Mouse (Mus musculus): Measurements from ENCODE around the gene Gch1. TPM values are rescaled to one million over a fixed set of nuclear protein-coding genes. Genes with fewer than 3 reads are reported as not detected.
"Not testable (repeated sequence)": the region's sequence is repeated elsewhere in the genome, so short reads cannot be mapped to it uniquely, and the experiment has no call there.

The Gch1 gene
- polyA plus RNA-seq, 1 experiment from 2014 or later: 3.0 TPM

GRCm38 (mm10) chr14:47138853-47139252 is 50.4 kb downstream of the Gch1 start:
- Histone ChIP-seq H3K27me3 (no peaks in the 10 kb centered on the region), H3K27ac (no peak overlapping the region), H3K9ac (no peak overlapping the region), H3K36me3 (no peaks in the 10 kb centered on the region), H3K4me3 (no peak overlapping the region), H3K4me2 (no peak overlapping the region), H3K9me3 (no peaks in the 10 kb centered on the region), H3K4me1 (replicated peaks) (no peaks in the 10 kb centered on the region)
- ATAC-seq (ENCODE audit: low FRiP score): no peak
- WGBS: 78% methylated on average over 3 of the region's 3 CpGs

DNA sequence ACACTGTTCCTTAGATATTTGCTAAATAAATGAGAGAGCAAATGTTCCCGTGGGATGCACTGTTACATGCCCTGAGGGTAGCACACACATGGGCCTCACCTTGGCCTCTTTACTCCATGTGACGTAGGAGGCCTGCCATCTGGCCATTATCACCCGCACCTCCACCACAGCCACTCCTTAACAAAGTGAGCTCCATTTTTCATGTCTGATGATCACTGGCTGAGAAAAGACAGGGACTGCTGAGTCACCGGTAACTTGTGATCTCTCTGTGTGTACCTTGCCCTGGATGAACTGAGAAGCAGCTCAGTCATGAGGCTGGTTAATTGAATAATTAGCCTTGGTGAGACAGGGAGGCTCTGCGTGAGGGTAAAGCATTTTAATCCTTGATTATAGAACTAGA is 52.6 kb downstream of the Gch1 start:
- H3K36me3 ChIP-seq: no peaks in the 10 kb centered on the region
- no peaks in the 10 kb centered on the region for H3K4me1 ChIP-seq (replicated peaks)
- no peak overlapping the region for H3K4me2 ChIP-seq
- no peak overlapping the region for H3K9ac ChIP-seq
- no peaks in the 10 kb centered on the region for H3K9me3 ChIP-seq
- no peak overlapping the region for H3K4me3 ChIP-seq
- ATAC-seq (ENCODE audit: low FRiP score): no peak
- H3K27me3 ChIP-seq: no peaks in the 10 kb centered on the region
- H3K27ac ChIP-seq: no peak overlapping the region
- 73% methylated on average over 5 of the region's 5 CpGs for WGBS

DNA sequence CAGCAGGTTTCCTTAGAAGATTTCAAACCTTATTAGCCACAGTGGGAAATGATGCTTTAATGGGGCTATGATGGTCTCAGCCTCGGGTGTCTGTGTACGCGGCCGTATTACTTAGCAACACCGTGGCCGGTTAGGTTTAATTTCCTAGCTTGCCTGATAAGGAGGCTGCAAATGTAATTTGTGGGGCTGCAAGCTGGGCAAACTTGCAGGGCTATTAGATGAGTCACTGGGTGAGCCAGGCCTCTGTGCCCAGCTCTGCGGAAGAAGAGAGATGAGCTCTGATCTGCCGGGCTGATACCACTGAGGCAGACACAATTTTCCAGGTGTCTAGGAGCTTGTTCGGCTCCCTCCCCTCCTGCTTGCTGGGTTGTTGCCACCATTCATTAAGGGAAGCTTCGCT is 55.3 kb downstream of the Gch1 start:
- H3K4me1 ChIP-seq (replicated peaks): no peaks in the 10 kb centered on the region
- H3K27me3 ChIP-seq: no peaks in the 10 kb centered on the region
- no peak overlapping the region for H3K4me2 ChIP-seq
- H3K9ac ChIP-seq: no peak overlapping the region
- peak; percentile 62; the same call in 1 of the 2 replicates for ATAC-seq (ENCODE audit: low FRiP score)
- H3K27ac ChIP-seq: peak overlapping the region; percentile 40; the same call in 1 of the 2 replicates
- WGBS: 69% methylated on average over 10 of the region's 10 CpGs
- no peaks in the 10 kb centered on the region for H3K36me3 ChIP-seq
- H3K9me3 ChIP-seq: no peaks in the 10 kb centered on the region
- no peak overlapping the region for H3K4me3 ChIP-seq

- 93% methylated on average over 5 of the region's 5 CpGs for WGBS
Measured at GRCm38 (mm10) chr14:47127987-47128386, 61.2 kb downstream of the Gch1 start.

GRCm38 (mm10) chr14:47117522-47117921 is 71.7 kb downstream of the Gch1 start:
- Histone ChIP-seq H3K4me3 (no peak overlapping the region), H3K27ac (no peak overlapping the region), H3K9ac (no peak overlapping the region), H3K36me3 (no peaks in the 10 kb centered on the region), H3K27me3 (no peaks in the 10 kb centered on the region), H3K4me1 (replicated peaks) (no peaks in the 10 kb centered on the region), H3K4me2 (no peak overlapping the region), H3K9me3 (no peaks in the 10 kb centered on the region)
- WGBS: 79% methylated on average over 7 of the region's 7 CpGs
- no peak for ATAC-seq (ENCODE audit: low FRiP score)

More at GRCm38 (mm10) chr14:47127987-47128386, 61.2 kb downstream of the Gch1 start:
- Histone ChIP-seq H3K27ac (no peak overlapping the region), H3K9me3 (0 out of 2 replicates have a peak, but pooled peaks cover under 1% of the 10 kb centered on the region), H3K9ac (no peak overlapping the region), H3K4me3 (no peak overlapping the region), H3K27me3 (no peaks in the 10 kb centered on the region), H3K4me1 (replicated peaks) (no peaks in the 10 kb centered on the region), H3K36me3 (no peaks in the 10 kb centered on the region), H3K4me2 (no peak overlapping the region)
- no peak for ATAC-seq (ENCODE audit: low FRiP score)

DNA sequence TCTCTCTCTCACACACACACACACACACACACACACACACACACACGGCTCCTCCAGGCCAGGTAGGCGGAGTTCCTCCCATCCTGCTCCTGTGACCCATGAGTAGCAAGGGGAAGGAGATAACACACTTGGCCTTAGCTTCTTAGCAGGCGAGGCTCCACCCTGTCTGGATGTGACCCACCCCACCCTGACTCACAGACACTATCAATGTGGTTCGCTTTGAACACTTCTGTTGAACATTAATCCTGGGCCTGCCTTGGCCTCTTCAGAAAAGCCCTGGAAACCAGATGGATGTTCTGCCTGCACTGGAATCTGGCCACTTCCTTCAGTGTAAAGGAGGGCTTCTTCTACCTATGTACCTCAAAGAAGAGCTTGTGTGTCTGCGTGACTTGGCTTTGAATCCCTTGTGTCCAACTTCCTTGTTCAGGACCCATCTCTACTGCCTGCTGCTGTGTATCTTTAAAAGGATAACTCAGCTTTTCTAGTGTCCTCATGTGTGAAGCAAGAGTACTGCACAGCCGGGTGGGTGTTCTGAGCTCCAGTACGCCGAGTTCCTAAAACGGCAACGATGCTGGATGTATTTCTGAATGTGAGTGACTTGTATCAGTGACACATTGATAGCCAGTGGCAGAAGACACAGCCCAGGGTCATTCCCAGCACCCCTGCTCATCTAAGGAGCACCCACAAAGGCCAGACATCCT is 73.0 kb downstream of the Gch1 start:
- Histone ChIP-seq H3K9ac (no peak overlapping the region), H3K27me3 (no peaks in the 10 kb centered on the region), H3K4me2 (no peak overlapping the region), H3K27ac (no peak overlapping the region), H3K36me3 (no peaks in the 10 kb centered on the region), H3K4me3 (no peak overlapping the region), H3K4me1 (replicated peaks) (no peaks in the 10 kb centered on the region), H3K9me3 (no peaks in the 10 kb centered on the region)
- no peak for ATAC-seq (ENCODE audit: low FRiP score)
- 86% methylated on average over 9 of the region's 10 CpGs for WGBS

DNA sequence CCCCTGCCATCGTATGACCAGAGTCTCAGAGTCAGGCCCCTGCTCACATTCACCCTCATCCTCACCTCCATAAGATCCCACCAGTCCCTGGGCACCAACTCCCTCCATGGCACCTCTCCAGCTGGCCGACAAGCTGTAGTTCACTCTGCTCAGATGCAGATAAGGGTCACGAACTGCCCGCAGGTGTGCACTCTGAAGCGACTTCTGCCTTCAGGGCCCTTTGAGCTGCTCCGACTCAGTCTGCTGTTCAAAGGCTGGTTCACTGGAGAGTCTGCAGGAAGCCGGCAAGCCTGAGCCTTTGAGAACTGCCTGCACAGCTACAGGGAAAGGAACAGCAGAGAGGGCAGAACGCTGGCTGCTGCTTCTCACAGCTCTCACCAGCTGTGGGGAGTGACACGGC is 74.1 kb downstream of the Gch1 start:
- no peak for ATAC-seq (ENCODE audit: low FRiP score)
- Histone ChIP-seq H3K9ac (no peak overlapping the region), H3K36me3 (no peaks in the 10 kb centered on the region), H3K27ac (no peak overlapping the region), H3K4me1 (replicated peaks) (no peaks in the 10 kb centered on the region), H3K4me2 (no peak overlapping the region), H3K4me3 (no peak overlapping the region), H3K27me3 (no peaks in the 10 kb centered on the region), H3K9me3 (no peaks in the 10 kb centered on the region)
- 68% methylated on average over 9 of the region's 9 CpGs for WGBS

- H3K9ac ChIP-seq: no peak overlapping the region
- H3K4me1 ChIP-seq (replicated peaks): no peaks in the 10 kb centered on the region
- no peaks in the 10 kb centered on the region for H3K36me3 ChIP-seq
- 49% methylated on average over 9 of the region's 9 CpGs for WGBS
- H3K27me3 ChIP-seq: no peaks in the 10 kb centered on the region
- no peak overlapping the region for H3K27ac ChIP-seq
- H3K4me2 ChIP-seq: no peak overlapping the region
- ATAC-seq (ENCODE audit: low FRiP score): no peak
- H3K9me3 ChIP-seq: no peaks in the 10 kb centered on the region
- no peak overlapping the region for H3K4me3 ChIP-seq
Measured at GRCm38 (mm10) chr14:47111341-47111740, 77.9 kb downstream of the Gch1 start.

DNA sequence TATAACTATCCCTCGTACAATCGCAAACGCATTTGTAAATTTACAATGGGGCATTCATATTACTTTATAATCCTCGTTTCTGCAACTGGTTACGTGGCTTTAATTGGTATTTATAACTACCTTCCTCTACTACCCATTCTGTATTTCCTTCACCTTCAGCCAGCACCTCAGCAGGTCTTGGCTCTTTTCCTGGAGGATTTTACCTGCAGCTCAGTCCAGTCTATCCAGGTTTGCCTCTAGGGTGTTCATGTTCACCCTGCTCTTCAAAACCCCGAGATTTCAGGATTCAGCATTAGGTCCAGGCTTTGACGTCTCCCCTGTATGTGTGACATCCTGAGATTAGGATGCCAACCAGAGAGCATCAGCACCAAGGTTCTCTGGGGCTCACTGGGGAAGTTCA is 78.8 kb downstream of the Gch1 start:
- 89% methylated on average over 7 of the region's 7 CpGs for WGBS
- not testable (repeated sequence) for H3K4me2 ChIP-seq; H3K36me3 ChIP-seq; H3K4me3 ChIP-seq; H3K27me3 ChIP-seq; H3K9ac ChIP-seq; H3K9me3 ChIP-seq; H3K4me1 ChIP-seq (replicated peaks); ATAC-seq (ENCODE audit: low FRiP score); H3K27ac ChIP-seq

DNA sequence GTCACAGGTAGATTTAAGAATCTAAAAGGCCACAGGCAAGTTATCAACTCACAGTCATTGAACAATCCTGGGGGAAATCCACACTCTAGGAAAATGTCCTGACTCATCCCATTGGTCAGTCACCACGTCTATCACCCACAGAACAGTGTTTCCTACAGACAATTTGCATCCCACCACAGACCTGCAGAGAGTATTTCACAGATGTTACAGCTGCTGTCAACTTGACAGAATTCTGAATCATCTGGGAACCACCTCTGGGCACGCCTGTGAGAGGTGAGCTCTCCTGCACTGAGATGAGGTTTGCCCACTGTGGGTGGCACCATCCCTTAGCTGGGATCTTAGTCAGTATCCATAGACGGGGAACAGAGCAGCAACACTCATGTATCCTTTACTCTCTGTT is 81.8 kb downstream of the Gch1 start:
- H3K4me1 ChIP-seq (replicated peaks): peaks cover 5% of the 10 kb centered on the region; the same call in 1 of the 2 replicates
- 87% methylated on average over 3 of the region's 3 CpGs for WGBS

DNA sequence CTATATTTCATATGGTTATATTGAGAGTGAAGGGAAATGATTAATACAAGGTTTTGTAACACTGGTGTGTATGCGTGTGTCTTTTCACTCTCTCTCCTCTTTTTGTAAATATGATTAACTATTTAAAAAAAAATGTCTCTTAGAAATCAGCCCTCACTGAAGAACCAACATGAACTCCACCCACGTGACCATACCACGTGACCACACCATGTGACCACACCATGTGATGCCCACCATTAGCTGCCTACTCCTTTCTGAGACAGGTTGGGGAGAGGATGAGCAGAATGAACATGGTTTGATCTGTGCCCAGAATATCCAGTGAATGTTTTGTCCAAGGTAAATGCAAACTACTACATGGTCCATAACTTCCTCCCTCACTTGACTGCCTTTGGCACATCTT is 83.5 kb downstream of the Gch1 start:
- ATAC-seq (ENCODE audit: low FRiP score): no peak
- Histone ChIP-seq H3K4me3 (no peak overlapping the region), H3K9me3 (no peaks in the 10 kb centered on the region), H3K27me3 (no peaks in the 10 kb centered on the region), H3K4me2 (no peak overlapping the region), H3K36me3 (no peaks in the 10 kb centered on the region), H3K27ac (no peak overlapping the region), H3K4me1 (replicated peaks) (peaks cover 5% of the 10 kb centered on the region; the same call in 1 of the 2 replicates), H3K9ac (no peak overlapping the region)
- WGBS: 96% methylated on average over 3 of the region's 3 CpGs

More for the DNA sequence above, 81.8 kb downstream of the Gch1 start:
- Histone ChIP-seq H3K4me2 (no peak overlapping the region), H3K27ac (no peak overlapping the region), H3K27me3 (no peaks in the 10 kb centered on the region), H3K9ac (no peak overlapping the region), H3K36me3 (no peaks in the 10 kb centered on the region), H3K9me3 (no peaks in the 10 kb centered on the region), H3K4me3 (no peak overlapping the region)
- ATAC-seq (ENCODE audit: low FRiP score): no peak

GRCm38 (mm10) chr14:47105174-47105557 is 84.0 kb downstream of the Gch1 start:
- Histone ChIP-seq H3K27ac (no peak overlapping the region), H3K36me3 (no peaks in the 10 kb centered on the region), H3K4me1 (replicated peaks) (peaks cover 5% of the 10 kb centered on the region; the same call in 1 of the 2 replicates), H3K9ac (no peak overlapping the region), H3K9me3 (no peaks in the 10 kb centered on the region), H3K27me3 (no peaks in the 10 kb centered on the region), H3K4me2 (no peak overlapping the region), H3K4me3 (no peak overlapping the region)
- WGBS: 87% methylated on average over 3 of the region's 3 CpGs
- ATAC-seq (ENCODE audit: low FRiP score): no peak

All from hindbrain, embryonic 13.5 days (tissue).